Mouse (Mus musculus) kidney, embryonic 16.5 days (tissue): ENCODE results near the gene Rbm20. TPM values are rescaled to one million over a fixed set of nuclear protein-coding genes. Genes with fewer than 3 reads are reported as not detected.

Experiments used
- ATAC-seq: fragments of 200-750 bp; cut with Nextera tagmentation; 2 replicates; pipeline ENCODE4 v1.8.0; 2017; ENCODE audit warnings: moderate TSS enrichment; ENCODE audit not compliant: low FRiP score, low TSS enrichment
- H3K27ac ChIP-seq: fragments of 300-500 bp; sonication (generic); 2 replicates; pipeline ENCODE4 v1.5.1; 2014; ENCODE audit warnings: low read length
- H3K27me3 ChIP-seq: fragments of 300-500 bp; sonication (generic); 2 replicates; pipeline ENCODE4 v1.6.1; 2014; ENCODE audit warnings: low read length, control low read depth, mixed read lengths; ENCODE audit not compliant: insufficient read depth
- H3K36me3 ChIP-seq: fragments of 300-500 bp; sonication (generic); 2 replicates; pipeline ENCODE4 v1.6.1; 2014; ENCODE audit warnings: low read length, control low read depth, mixed read lengths; ENCODE audit not compliant: insufficient read depth
- H3K4me1 ChIP-seq: fragments of 300-500 bp; sonication (generic); 2 replicates; pipeline ENCODE4 v1.6.1; 2014; ENCODE audit warnings: low read length, control low read depth, mixed read lengths; ENCODE audit not compliant: insufficient read depth
- H3K4me2 ChIP-seq: fragments of 300-500 bp; sonication (generic); replicated peaks from 2 replicates; pipeline ENCODE4 v1.6.1; 2014; ENCODE audit warnings: low read depth, low read length
- H3K4me3 ChIP-seq: fragments of 300-500 bp; sonication (generic); 2 replicates; pipeline ENCODE4 v1.5.1; 2014; ENCODE audit warnings: mild to moderate bottlenecking, low read length
- H3K9ac ChIP-seq: fragments of 300-500 bp; sonication (generic); replicated peaks from 2 replicates; pipeline ENCODE4 v1.6.1; 2014; ENCODE audit warnings: low read length
- H3K9me3 ChIP-seq: fragments of 300-500 bp; sonication (generic); 2 replicates; pipeline ENCODE4 v1.6.1; 2016; ENCODE audit warnings: low read length, control low read depth
- WGBS: fragments of 180-500 bp; shearing (Covaris S2); extraction: QIAGEN DNeasy Blood & Tissue Kit; methylation state at CpG from one replicate; pipeline ENCODE4 v1.1.7; 2014; 5-methylcytosine and 5-hydroxymethylcytosine counted together
- polyA plus RNA-seq: library from polyadenylated mRNA; unstranded; fragments of >200 nt; fragmentation: Nextera tagmentation; extraction: Ambion mirVana; gene quantifications from 2 replicates; pipeline ENCODE4 v1.2.1, GENCODE M21; 2015

Rbm20 gene
- polyA plus RNA-seq, 1 experiment from 2014 or later = 2.5 TPM

- Histone ChIP-seq H3K36me3 (no peaks in the 10 kb centered on the region), H3K4me1 (0 out of 2 replicates have a peak, but pooled peaks cover 17% of the 10 kb centered on the region), H3K9me3 (no peaks in the 10 kb centered on the region), H3K27me3 (no peaks in the 10 kb centered on the region), H3K4me2 (no peak overlapping the region), H3K27ac (no peak overlapping the region), H3K4me3 (no peak overlapping the region), H3K9ac (no peak overlapping the region)
- WGBS = 68% methylated on average over 9 of the region's 9 CpGs
- no peak for ATAC-seq
Measured at GRCm38 (mm10) chr19:53727886-53728669, 51.0 kb downstream of the Rbm20 start.

- Histone ChIP-seq H3K9ac (no peak overlapping the region), H3K4me3 (no peak overlapping the region), H3K4me1 (0 out of 2 replicates have a peak, but pooled peaks cover 17% of the 10 kb centered on the region), H3K4me2 (no peak overlapping the region), H3K27me3 (no peaks in the 10 kb centered on the region), H3K36me3 (no peaks in the 10 kb centered on the region), H3K9me3 (no peaks in the 10 kb centered on the region), H3K27ac (no peak overlapping the region)
- WGBS = 45% methylated on average over 10 of the region's 10 CpGs
- no peak for ATAC-seq
Measured at GRCm38 (mm10) chr19:53729919-53730318, 52.8 kb downstream of the Rbm20 start.

GRCm38 (mm10) chr19:53731761-53732201 lies 54.7 kb downstream of the Rbm20 start:
- ATAC-seq = no peak
- Histone ChIP-seq H3K9ac (no peak overlapping the region), H3K36me3 (no peaks in the 10 kb centered on the region), H3K27me3 (no peaks in the 10 kb centered on the region), H3K4me2 (no peak overlapping the region), H3K4me1 (0 out of 2 replicates have a peak, but pooled peaks cover 10% of the 10 kb centered on the region), H3K9me3 (no peaks in the 10 kb centered on the region), H3K4me3 (no peak overlapping the region), H3K27ac (no peak overlapping the region)
- 54% methylated on average over 8 of the region's 8 CpGs for WGBS

- H3K9me3 ChIP-seq = no peaks in the 10 kb centered on the region
- H3K4me2 ChIP-seq = no peak overlapping the region
- ATAC-seq = no peak
- H3K36me3 ChIP-seq = no peaks in the 10 kb centered on the region
- H3K4me3 ChIP-seq = no peak overlapping the region
- no peaks in the 10 kb centered on the region for H3K27me3 ChIP-seq
- no peak overlapping the region for H3K9ac ChIP-seq
- 57% methylated on average over 5 of the region's 5 CpGs for WGBS
- H3K27ac ChIP-seq = no peak overlapping the region
- H3K4me1 ChIP-seq = 0 out of 2 replicates have a peak, but pooled peaks cover 3% of the 10 kb centered on the region
Measured at GRCm38 (mm10) chr19:53734845-53735244, 57.7 kb downstream of the Rbm20 start.

GRCm38 (mm10) chr19:53738701-53739131 lies 61.6 kb downstream of the Rbm20 start:
- Histone ChIP-seq H3K36me3 (no peaks in the 10 kb centered on the region), H3K4me1 (no peaks in the 10 kb centered on the region), H3K9ac (no peak overlapping the region), H3K27me3 (no peaks in the 10 kb centered on the region), H3K4me2 (no peak overlapping the region), H3K9me3 (no peaks in the 10 kb centered on the region), H3K27ac (no peak overlapping the region), H3K4me3 (no peak overlapping the region)
- WGBS = 74% methylated on average over 6 of the region's 6 CpGs
- ATAC-seq = no peak

GRCm38 (mm10) chr19:53739570-53740266 lies 62.6 kb downstream of the Rbm20 start:
- no peak for ATAC-seq

GRCm38 (mm10) chr19:53740750-53741380 lies 63.8 kb downstream of the Rbm20 start:
- Histone ChIP-seq H3K27ac (no peak overlapping the region), H3K4me2 (no peak overlapping the region), H3K27me3 (no peaks in the 10 kb centered on the region), H3K4me3 (no peak overlapping the region), H3K9ac (no peak overlapping the region), H3K9me3 (no peaks in the 10 kb centered on the region), H3K36me3 (no peaks in the 10 kb centered on the region), H3K4me1 (peaks cover 1% of the 10 kb centered on the region; the same call in 1 of the 2 replicates)
- WGBS = 73% methylated on average over 1 of the region's 1 CpGs
- ATAC-seq = no peak

More at GRCm38 (mm10) chr19:53739570-53740266, 62.6 kb downstream of the Rbm20 start:
- Histone ChIP-seq H3K9me3 (no peaks in the 10 kb centered on the region), H3K4me1 (no peaks in the 10 kb centered on the region), H3K4me3 (no peak overlapping the region), H3K4me2 (no peak overlapping the region), H3K36me3 (no peaks in the 10 kb centered on the region), H3K9ac (no peak overlapping the region), H3K27ac (no peak overlapping the region), H3K27me3 (no peaks in the 10 kb centered on the region)
- WGBS = 75% methylated on average over 8 of the region's 8 CpGs

- peaks cover 5% of the 10 kb centered on the region; the same call in 1 of the 2 replicates for H3K4me1 ChIP-seq
- WGBS = 71% methylated on average over 3 of the region's 3 CpGs
- no peaks in the 10 kb centered on the region for H3K27me3 ChIP-seq
- H3K27ac ChIP-seq = no peak overlapping the region
- H3K9me3 ChIP-seq = no peaks in the 10 kb centered on the region
- H3K36me3 ChIP-seq = no peaks in the 10 kb centered on the region
- no peak overlapping the region for H3K4me3 ChIP-seq
- ATAC-seq = no peak
- no peak overlapping the region for H3K9ac ChIP-seq
- no peak overlapping the region for H3K4me2 ChIP-seq
Measured at GRCm38 (mm10) chr19:53741902-53742301, 64.8 kb downstream of the Rbm20 start.

GRCm38 (mm10) chr19:53745354-53745753 lies 68.2 kb downstream of the Rbm20 start:
- no peak overlapping the region for H3K27ac ChIP-seq
- no peaks in the 10 kb centered on the region for H3K36me3 ChIP-seq
- H3K4me3 ChIP-seq = no peak overlapping the region
- no peak overlapping the region for H3K4me2 ChIP-seq
- no peaks in the 10 kb centered on the region for H3K9me3 ChIP-seq
- H3K4me1 ChIP-seq = peaks cover 8% of the 10 kb centered on the region; the same call in 1 of the 2 replicates
- ATAC-seq = no peak
- H3K9ac ChIP-seq = no peak overlapping the region
- 83% methylated on average over 3 of the region's 3 CpGs for WGBS
- no peaks in the 10 kb centered on the region for H3K27me3 ChIP-seq
